Mouse (Mus musculus): ENCODE measurements around the gene Kdm6b. TPM values are rescaled to one million over a fixed set of nuclear protein-coding genes. Genes with fewer than 3 reads are reported as not detected.

Gene Kdm6b
- total and polyA plus RNA-seq, 3 experiments = 0.66 to 7.2 (median 5.7) TPM

- in situ Hi-C loops (cut with MboI; ENCODE audit: low pct_ligation_motif_present, low pct_unique_long_range_greater_than_20kb, low sequenced_read_pairs) = no loop called here
- dilution Hi-C loops (cut with MboI; ENCODE audit: extremely low pct_ligation_motif_present, extremely low pct_unique_long_range_greater_than_20kb, low sequenced_read_pairs) = no loop called here
- no peak for DNase-seq (ENCODE audit: extremely low read depth)
Measured at GRCm38 (mm10) chr11:69389531-69390399, 23.7 kb downstream of the Kdm6b start.

GRCm38 (mm10) chr11:69388680-69389079 is 24.8 kb downstream of the Kdm6b start:
- Histone ChIP-seq H3K79me2 (replicated peaks; ENCODE audit: control insufficient read depth, extremely low read depth, insufficient read depth, poor library complexity, severe bottlenecking) (no peaks in the 10 kb centered on the region), H3K4me3 (replicated peaks in 1 of 3; ENCODE audit: low read depth in 2 of 3, low read length in 2 of 3, poor library complexity in 1 of 3) (no peak overlapping the region), H3K9ac (ENCODE audit: insufficient read depth, low read depth) (no peak overlapping the region), H3K4me1 (ENCODE audit: control insufficient read depth in 1 of 2, insufficient read depth in 2 of 2) (0 out of 4 replicates have a peak, but pooled peaks cover 0 to under 1% of the 10 kb centered on the region in 2 experiments), H3K27me3 (replicated peaks) (no peaks in the 10 kb centered on the region), H3K36me3 (replicated peaks in 1 of 2; ENCODE audit: control insufficient read depth in 1 of 2, insufficient read depth in 1 of 2, low read length in 1 of 2) (peaks cover 10 to 41% of the 10 kb centered on the region in 2 experiments), H3K4me2 (ENCODE audit: insufficient read depth, low read depth, poor library complexity, severe bottlenecking) (no peak overlapping the region), H3K9me3 (replicated peaks; ENCODE audit: low read length) (no peaks in the 10 kb centered on the region), H3K27ac (ENCODE audit: insufficient read depth, low read depth) (no peak overlapping the region)
- dilution Hi-C loops (cut with MboI; ENCODE audit: extremely low pct_ligation_motif_present, extremely low pct_unique_long_range_greater_than_20kb, low sequenced_read_pairs) = no loop called here
- TF ChIP-seq ZNF384 (IDR thresholded peaks at IDR 0.05; ENCODE audit: low read depth, low read length) (peak; percentile 90), GABPA (IDR thresholded peaks at IDR 0.05; ENCODE audit: insufficient replicate concordance, low read depth, low read length) (no peak), SMC3 (IDR thresholded peaks at IDR 0.05; ENCODE audit: low read depth, low read length) (0 out of 2 replicates have a peak, but pooled peaks have one; percentile 14), CTCF (conservative IDR thresholded peaks at IDR 0.05 in 1 of 2, IDR thresholded peaks at IDR 0.05 in 1 of 2; ENCODE audit: low read depth in 2 of 2, low read length in 2 of 2) (peak in 1 of 2 experiments; percentile 29; a peak in 1 of 4 replicates), KAT2A (IDR thresholded peaks at IDR 0.05; ENCODE audit: insufficient replicate concordance, low read length) (no peak), JUN (IDR thresholded peaks at IDR 0.05; ENCODE audit: insufficient read depth, low read depth, low read length) (no peak)
- in situ Hi-C loops (cut with MboI; ENCODE audit: low pct_ligation_motif_present, low pct_unique_long_range_greater_than_20kb, low sequenced_read_pairs) = no loop called here
- DNase-seq (ENCODE audit: extremely low read depth) = no peak

More at GRCm38 (mm10) chr11:69389531-69390399, 23.7 kb downstream of the Kdm6b start:
- Histone ChIP-seq H3K9ac (ENCODE audit: insufficient read depth, low read depth) (no peak overlapping the region), H3K9me3 (replicated peaks; ENCODE audit: low read length) (no peaks in the 10 kb centered on the region), H3K79me2 (replicated peaks; ENCODE audit: control insufficient read depth, extremely low read depth, insufficient read depth, poor library complexity, severe bottlenecking) (peaks cover 6% of the 10 kb centered on the region), H3K27ac (ENCODE audit: insufficient read depth, low read depth) (no peak overlapping the region), H3K4me1 (ENCODE audit: control insufficient read depth in 1 of 2, insufficient read depth in 2 of 2) (peaks cover 0 to 5% of the 10 kb centered on the region in 2 experiments; a peak in 2 of 4 replicates), H3K4me3 (replicated peaks in 1 of 3; ENCODE audit: low read depth in 2 of 3, low read length in 2 of 3, poor library complexity in 1 of 3) (no peak overlapping the region), H3K27me3 (replicated peaks) (no peaks in the 10 kb centered on the region), H3K4me2 (ENCODE audit: insufficient read depth, low read depth, poor library complexity, severe bottlenecking) (no peak overlapping the region), H3K36me3 (replicated peaks in 1 of 2; ENCODE audit: control insufficient read depth in 1 of 2, insufficient read depth in 1 of 2, low read length in 1 of 2) (peaks cover 10 to 35% of the 10 kb centered on the region in 2 experiments)
- TF ChIP-seq E2F4 (IDR thresholded peaks at IDR 0.05; ENCODE audit: insufficient replicate concordance, low read depth, low read length) (no peak), ELF1 (IDR thresholded peaks at IDR 0.05; ENCODE audit: low read depth, low read length) (no peak), CTCF (conservative IDR thresholded peaks at IDR 0.05 in 1 of 2, IDR thresholded peaks at IDR 0.05 in 1 of 2; ENCODE audit: low read depth in 2 of 2, low read length in 2 of 2) (no peak), GABPA (IDR thresholded peaks at IDR 0.05; ENCODE audit: insufficient replicate concordance, low read depth, low read length) (no peak), MAZ (IDR thresholded peaks at IDR 0.05; ENCODE audit: low read depth, low read length) (no peak), HCFC1 (IDR thresholded peaks at IDR 0.05; ENCODE audit: low read depth, low read length) (no peak), MEF2A (IDR thresholded peaks at IDR 0.05; ENCODE audit: borderline replicate concordance, low read depth, low read length) (no peak)
